Mouse (Mus musculus): ENCODE data around the gene Ajuba.

- TF ChIP-seq CTCF (conservative IDR thresholded peaks at IDR 0.05; ENCODE audit: low read length) = no peak
- TF ChIP-seq NANOG (IDR thresholded peaks at IDR 0.05; ENCODE audit: borderline replicate concordance, low read length) = no peak
Measured at GRCm38 (mm10) chr14:54544703-54545102, 32.7 kb downstream of the Ajuba start.

Measured in E14TG2a.4 (cell line).